Mouse (Mus musculus): ENCODE data around the gene Tbkbp1. TPM values are rescaled to one million over a fixed set of nuclear protein-coding genes. Genes with fewer than 3 reads are reported as not detected.

Gene Tbkbp1
- total and polyA plus RNA-seq, 2 experiments: 1.0 to 6.4 TPM

DNA sequence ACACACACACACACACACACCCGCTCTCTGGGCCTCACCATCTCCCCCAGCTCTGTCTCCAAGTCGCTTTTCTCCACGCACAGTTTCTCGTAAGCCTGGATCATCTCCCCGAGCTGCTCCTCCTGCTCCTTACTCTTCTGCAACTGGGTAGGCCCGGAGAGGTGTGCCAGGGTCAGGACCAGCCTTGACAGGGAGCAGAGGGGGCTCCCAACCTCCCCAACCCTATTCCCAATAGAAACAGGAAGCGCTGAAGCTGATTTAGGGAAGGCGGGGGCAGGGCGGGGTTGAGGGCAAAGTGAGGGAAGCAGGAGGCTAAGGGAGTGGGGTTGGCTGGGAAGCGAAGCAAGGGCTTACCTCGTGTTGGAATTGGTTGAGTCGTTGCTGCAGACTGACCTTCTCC lies 2.7 kb downstream of the Tbkbp1 start:
- H3K79me2 ChIP-seq (ENCODE audit: control insufficient read depth, insufficient read depth, low read length): no peaks in the 10 kb centered on the region; the same call in 1 of the 2 replicates
- TF ChIP-seq POLR2A (IDR thresholded peaks at IDR 0.05; ENCODE audit: extremely low read depth, insufficient read depth, low read length) (no peak), CTCF (IDR thresholded peaks at IDR 0.05; ENCODE audit: low read depth, low read length) (no peak)
- peaks cover 2% of the 10 kb centered on the region; the same call in 1 of the 2 replicates for H3K4me1 ChIP-seq (ENCODE audit: control insufficient read depth, insufficient read depth, low read length)
- H3K4me3 ChIP-seq (ENCODE audit: insufficient read depth, low read depth, low read length): peak overlapping the region; percentile 88
- H3K27ac ChIP-seq (replicated peaks; ENCODE audit: insufficient read depth, low read depth, low read length): no peak overlapping the region
- peak overlapping the region; percentile 56; the same call in 1 of the 2 replicates for H3K9ac ChIP-seq (ENCODE audit: low read depth, low read length)
- H3K27me3 ChIP-seq (ENCODE audit: control insufficient read depth, insufficient read depth, low read length): peaks cover 8% of the 10 kb centered on the region
- no peak for DNase-seq (ENCODE audit: extremely low read depth, low read depth, low spot score)
- no peaks in the 10 kb centered on the region for H3K36me3 ChIP-seq (ENCODE audit: control insufficient read depth, insufficient read depth, low read length)
- 55% methylated on average over 12 of the region's 12 CpGs for WGBS

DNA sequence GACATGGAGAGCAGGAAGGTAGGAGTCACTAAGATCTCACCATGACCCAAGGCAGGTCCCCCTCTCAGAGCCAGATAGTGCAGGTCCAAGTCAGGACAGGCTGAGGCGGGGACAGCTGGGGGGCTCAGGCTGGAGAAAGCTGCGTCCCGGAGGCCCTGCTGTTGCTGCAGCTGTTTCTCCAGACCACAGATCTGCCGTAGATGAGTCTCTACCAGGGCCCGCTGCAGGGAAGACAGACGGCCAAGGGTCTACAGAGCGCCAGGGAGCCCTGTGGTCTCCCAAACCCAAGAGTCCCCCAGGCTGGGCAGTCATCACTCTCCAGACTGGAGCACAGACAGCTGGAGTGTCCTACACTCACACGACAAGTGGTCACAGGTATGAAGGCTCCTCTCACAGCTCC lies 4.0 kb downstream of the Tbkbp1 start:
- no peak overlapping the region for H3K9ac ChIP-seq (ENCODE audit: low read depth, low read length)
- WGBS: 88% methylated on average over 8 of the region's 8 CpGs
- TF ChIP-seq CTCF (IDR thresholded peaks at IDR 0.05; ENCODE audit: low read depth, low read length) (no peak), POLR2A (IDR thresholded peaks at IDR 0.05; ENCODE audit: extremely low read depth, insufficient read depth, low read length) (no peak)
- no peak overlapping the region for H3K27ac ChIP-seq (replicated peaks; ENCODE audit: insufficient read depth, low read depth, low read length)
- H3K4me1 ChIP-seq (ENCODE audit: control insufficient read depth, insufficient read depth, low read length): peaks cover 4% of the 10 kb centered on the region; the same call in 1 of the 2 replicates
- H3K36me3 ChIP-seq (ENCODE audit: control insufficient read depth, insufficient read depth, low read length): no peaks in the 10 kb centered on the region
- no peaks in the 10 kb centered on the region; the same call in 1 of the 2 replicates for H3K79me2 ChIP-seq (ENCODE audit: control insufficient read depth, insufficient read depth, low read length)
- no peak overlapping the region for H3K4me3 ChIP-seq (ENCODE audit: insufficient read depth, low read depth, low read length)
- H3K27me3 ChIP-seq (ENCODE audit: control insufficient read depth, insufficient read depth, low read length): peaks cover 8% of the 10 kb centered on the region
- DNase-seq (ENCODE audit: extremely low read depth, low read depth, low spot score): no peak

DNA sequence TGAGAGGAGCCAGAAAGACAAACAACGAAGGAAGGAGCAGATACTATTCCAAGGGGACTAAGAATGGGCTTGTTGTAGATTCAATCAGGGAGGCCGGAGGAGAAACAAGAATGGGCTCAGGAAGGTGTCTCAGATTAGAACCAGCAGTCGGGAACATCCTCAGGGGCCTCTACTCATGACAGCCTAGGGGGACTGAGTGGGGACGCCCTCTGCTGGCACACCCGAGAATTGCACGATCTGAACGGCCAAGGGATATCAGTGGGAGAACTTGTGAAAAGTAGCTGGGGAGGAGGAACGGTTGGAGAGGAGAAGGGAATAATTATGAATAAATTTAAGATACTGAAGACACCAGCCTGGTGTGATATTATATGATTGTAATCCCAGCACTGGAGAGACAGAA lies 4.6 kb downstream of the Tbkbp1 start:
- 10% methylated on average over 8 of the region's 8 CpGs for WGBS
- peak overlapping the region; percentile 0; the same call in 1 of the 2 replicates for H3K4me3 ChIP-seq (ENCODE audit: insufficient read depth, low read depth, low read length)
- no peak overlapping the region for H3K27ac ChIP-seq (replicated peaks; ENCODE audit: insufficient read depth, low read depth, low read length)
- peak; percentile 46 for DNase-seq (ENCODE audit: extremely low read depth, low read depth, low spot score)
- H3K27me3 ChIP-seq (ENCODE audit: control insufficient read depth, insufficient read depth, low read length): peaks cover 8% of the 10 kb centered on the region
- H3K79me2 ChIP-seq (ENCODE audit: control insufficient read depth, insufficient read depth, low read length): no peaks in the 10 kb centered on the region; the same call in 1 of the 2 replicates
- H3K4me1 ChIP-seq (ENCODE audit: control insufficient read depth, insufficient read depth, low read length): peaks cover 7% of the 10 kb centered on the region; the same call in 1 of the 2 replicates
- TF ChIP-seq CTCF (IDR thresholded peaks at IDR 0.05; ENCODE audit: low read depth, low read length): peak; percentile 96
- no peak for TF ChIP-seq POLR2A (IDR thresholded peaks at IDR 0.05; ENCODE audit: extremely low read depth, insufficient read depth, low read length)
- H3K9ac ChIP-seq (ENCODE audit: low read depth, low read length): no peak overlapping the region
- H3K36me3 ChIP-seq (ENCODE audit: control insufficient read depth, insufficient read depth, low read length): no peaks in the 10 kb centered on the region

DNA sequence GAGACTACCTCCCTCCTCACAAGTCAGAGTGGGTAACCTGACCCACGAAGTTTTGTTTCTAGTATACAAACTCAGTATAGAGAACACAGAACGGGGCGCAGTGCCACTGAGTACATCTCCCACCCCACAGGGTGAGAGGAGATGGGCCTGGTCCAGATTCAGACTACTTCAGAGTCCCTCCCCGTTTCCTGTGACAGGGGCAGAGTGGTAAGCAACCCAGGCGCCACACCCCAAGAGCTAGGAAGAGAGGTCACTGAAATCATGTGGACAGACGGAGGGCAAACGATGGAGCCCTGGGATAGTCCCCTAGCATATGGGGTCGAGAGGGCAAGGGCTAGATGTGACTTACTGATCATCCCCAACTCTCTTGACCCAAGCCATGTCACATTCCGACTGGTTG lies 5.3 kb downstream of the Tbkbp1 start:
- WGBS: 68% methylated on average over 9 of the region's 9 CpGs
- peaks cover 7% of the 10 kb centered on the region; the same call in 1 of the 2 replicates for H3K4me1 ChIP-seq (ENCODE audit: control insufficient read depth, insufficient read depth, low read length)
- H3K27ac ChIP-seq (replicated peaks; ENCODE audit: insufficient read depth, low read depth, low read length): no peak overlapping the region
- no peak overlapping the region for H3K4me3 ChIP-seq (ENCODE audit: insufficient read depth, low read depth, low read length)
- no peak for DNase-seq (ENCODE audit: extremely low read depth, low read depth, low spot score)
- H3K9ac ChIP-seq (ENCODE audit: low read depth, low read length): no peak overlapping the region
- no peak for TF ChIP-seq POLR2A (IDR thresholded peaks at IDR 0.05; ENCODE audit: extremely low read depth, insufficient read depth, low read length)
- TF ChIP-seq CTCF (IDR thresholded peaks at IDR 0.05; ENCODE audit: low read depth, low read length): no peak
- H3K27me3 ChIP-seq (ENCODE audit: control insufficient read depth, insufficient read depth, low read length): peaks cover 7% of the 10 kb centered on the region
- no peaks in the 10 kb centered on the region; the same call in 1 of the 2 replicates for H3K79me2 ChIP-seq (ENCODE audit: control insufficient read depth, insufficient read depth, low read length)
- H3K36me3 ChIP-seq (ENCODE audit: control insufficient read depth, insufficient read depth, low read length): no peaks in the 10 kb centered on the region

DNA sequence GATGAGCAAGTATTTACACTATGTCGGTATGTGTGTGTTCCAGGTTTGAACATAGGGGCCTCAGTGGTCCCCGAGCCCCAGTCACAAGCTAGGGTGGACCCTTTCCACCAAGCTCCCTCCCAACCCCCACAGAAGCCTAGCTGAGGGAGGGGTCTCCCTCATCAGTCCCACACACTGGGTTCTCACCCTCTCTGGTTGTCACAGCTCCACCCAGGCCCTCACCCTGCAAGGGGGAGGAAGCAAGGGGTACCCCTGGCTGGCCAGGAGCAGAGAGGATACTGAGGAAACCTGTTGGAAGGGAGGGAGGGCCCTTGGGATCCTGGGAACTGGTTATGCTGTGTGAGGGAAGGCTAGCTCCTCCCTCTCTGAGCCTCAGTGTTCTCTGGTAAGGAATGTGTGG lies 6.0 kb downstream of the Tbkbp1 start:
- 87% methylated on average over 2 of the region's 2 CpGs for WGBS

DNA sequence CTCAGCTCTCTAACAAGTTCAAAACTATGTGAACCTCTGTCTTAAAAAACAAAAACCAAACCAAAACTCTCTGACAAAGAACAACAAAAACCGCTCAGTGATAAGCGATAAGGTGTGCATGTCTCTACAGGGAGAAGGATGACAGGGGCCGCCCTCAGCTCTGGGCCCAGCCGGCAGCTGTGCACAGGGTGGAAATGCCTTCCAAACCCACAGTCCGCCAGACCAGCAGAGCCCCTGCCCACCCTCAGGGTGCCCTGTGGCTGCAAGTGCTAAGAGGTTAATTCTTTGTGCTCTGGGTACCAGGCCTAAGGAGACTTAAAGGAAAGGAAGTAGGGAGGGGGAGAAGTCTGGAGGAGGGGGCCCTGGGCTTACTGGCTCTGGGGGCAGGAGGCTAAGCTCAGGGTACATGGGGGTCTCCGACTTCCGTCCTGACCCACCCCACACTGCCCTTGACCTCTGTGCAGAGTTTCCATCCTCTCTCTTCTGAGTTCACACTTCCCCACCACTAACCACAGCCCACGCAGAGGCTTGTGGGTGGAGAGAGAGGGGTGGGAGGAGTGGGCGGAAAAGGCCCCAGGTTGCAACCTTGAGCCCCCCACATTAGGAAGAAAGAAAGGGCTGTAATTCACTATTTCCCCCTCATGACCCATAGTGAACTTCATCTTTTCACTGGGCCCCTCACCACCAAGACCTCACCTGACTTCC lies 7.9 kb downstream of the Tbkbp1 start:
- 86% methylated on average over 9 of the region's 9 CpGs for WGBS
- H3K79me2 ChIP-seq (ENCODE audit: control insufficient read depth, insufficient read depth, low read length): no peaks in the 10 kb centered on the region
- H3K4me3 ChIP-seq (ENCODE audit: insufficient read depth, low read depth, low read length): no peak overlapping the region
- peaks cover 5% of the 10 kb centered on the region; the same call in 1 of the 2 replicates for H3K4me1 ChIP-seq (ENCODE audit: control insufficient read depth, insufficient read depth, low read length)
- TF ChIP-seq POLR2A (IDR thresholded peaks at IDR 0.05; ENCODE audit: extremely low read depth, insufficient read depth, low read length): no peak
- TF ChIP-seq CTCF (IDR thresholded peaks at IDR 0.05; ENCODE audit: low read depth, low read length): no peak
- H3K27me3 ChIP-seq (ENCODE audit: control insufficient read depth, insufficient read depth, low read length): no peaks in the 10 kb centered on the region
- H3K27ac ChIP-seq (replicated peaks; ENCODE audit: insufficient read depth, low read depth, low read length): no peak overlapping the region
- no peak overlapping the region for H3K9ac ChIP-seq (ENCODE audit: low read depth, low read length)
- no peak for DNase-seq (ENCODE audit: extremely low read depth, low read depth, low spot score)
- no peaks in the 10 kb centered on the region for H3K36me3 ChIP-seq (ENCODE audit: control insufficient read depth, insufficient read depth, low read length)

More for the DNA sequence above, 6.0 kb downstream of the Tbkbp1 start:
- Histone ChIP-seq H3K27me3 (ENCODE audit: control insufficient read depth, insufficient read depth, low read length) (peaks cover under 1% of the 10 kb centered on the region; the same call in 1 of the 2 replicates), H3K36me3 (ENCODE audit: control insufficient read depth, insufficient read depth, low read length) (no peaks in the 10 kb centered on the region), H3K79me2 (ENCODE audit: control insufficient read depth, insufficient read depth, low read length) (no peaks in the 10 kb centered on the region; the same call in 1 of the 2 replicates), H3K27ac (replicated peaks; ENCODE audit: insufficient read depth, low read depth, low read length) (no peak overlapping the region), H3K9ac (ENCODE audit: low read depth, low read length) (no peak overlapping the region), H3K4me1 (ENCODE audit: control insufficient read depth, insufficient read depth, low read length) (peaks cover 5% of the 10 kb centered on the region; the same call in 1 of the 2 replicates), H3K4me3 (ENCODE audit: insufficient read depth, low read depth, low read length) (no peak overlapping the region)
- TF ChIP-seq POLR2A (IDR thresholded peaks at IDR 0.05; ENCODE audit: extremely low read depth, insufficient read depth, low read length): no peak
- TF ChIP-seq CTCF (IDR thresholded peaks at IDR 0.05; ENCODE audit: low read depth, low read length): no peak
- DNase-seq (ENCODE audit: extremely low read depth, low read depth, low spot score): no peak
